Mouse (Mus musculus) limb, embryonic 13.5 days (tissue): ENCODE measurements at regions not wholly inside any gene's neighbourhood (a gene's known extent, or its start where the extent isn't known, plus 50 kb on each side); places are given as distances from the start of the nearest gene placed in this dataset.
"Not testable (repeated sequence)": the region's sequence is repeated elsewhere in the genome, so short reads cannot be mapped to it uniquely, and the experiment has no call there.

Experiments used
- ATAC-seq: fragments of 200-750 bp; cut with Nextera tagmentation; 2 replicates; pipeline ENCODE4 v1.8.0; 2017; ENCODE audit warnings: low read depth, moderate number of reproducible peaks, moderate TSS enrichment; ENCODE audit not compliant: low FRiP score
- H3K27ac ChIP-seq: fragments of 300-500 bp; sonication (generic); 2 replicates; pipeline ENCODE4 v1.5.1; 2015; ENCODE audit warnings: inconsistent platforms, mild to moderate bottlenecking, moderate library complexity
- H3K27me3 ChIP-seq: fragments of 300-500 bp; sonication (generic); 2 replicates; pipeline ENCODE4 v1.6.1; 2015; ENCODE audit warnings: mild to moderate bottlenecking, inconsistent platforms
- H3K36me3 ChIP-seq: fragments of 300-500 bp; sonication (generic); 2 replicates; pipeline ENCODE4 v1.6.1; 2015; ENCODE audit warnings: inconsistent platforms, mild to moderate bottlenecking, moderate library complexity
- H3K4me1 ChIP-seq: fragments of 300-500 bp; sonication (generic); 2 replicates; pipeline ENCODE4 v1.6.1; 2015; ENCODE audit warnings: inconsistent platforms
- H3K4me2 ChIP-seq: fragments of 300-500 bp; sonication (generic); replicated peaks from 2 replicates; pipeline ENCODE4 v1.6.1; 2015; ENCODE audit warnings: inconsistent platforms, mild to moderate bottlenecking, moderate library complexity
- H3K4me3 ChIP-seq: fragments of 300-500 bp; sonication (generic); 2 replicates; pipeline ENCODE4 v1.5.1; 2015; ENCODE audit warnings: moderate library complexity, mild to moderate bottlenecking, inconsistent platforms
- H3K9ac ChIP-seq: fragments of 300-500 bp; sonication (generic); 2 replicates; pipeline ENCODE4 v1.6.1; 2015; ENCODE audit warnings: mild to moderate bottlenecking, inconsistent platforms
- H3K9me3 ChIP-seq: fragments of 300-500 bp; sonication (generic); 2 replicates; pipeline ENCODE4 v1.6.1; 2016; ENCODE audit warnings: inconsistent platforms
- WGBS: fragments of 180-500 bp; shearing (Covaris S2); methylation state at CpG from one replicate; pipeline ENCODE4 v1.1.7; 2015; 5-methylcytosine and 5-hydroxymethylcytosine counted together

DNA sequence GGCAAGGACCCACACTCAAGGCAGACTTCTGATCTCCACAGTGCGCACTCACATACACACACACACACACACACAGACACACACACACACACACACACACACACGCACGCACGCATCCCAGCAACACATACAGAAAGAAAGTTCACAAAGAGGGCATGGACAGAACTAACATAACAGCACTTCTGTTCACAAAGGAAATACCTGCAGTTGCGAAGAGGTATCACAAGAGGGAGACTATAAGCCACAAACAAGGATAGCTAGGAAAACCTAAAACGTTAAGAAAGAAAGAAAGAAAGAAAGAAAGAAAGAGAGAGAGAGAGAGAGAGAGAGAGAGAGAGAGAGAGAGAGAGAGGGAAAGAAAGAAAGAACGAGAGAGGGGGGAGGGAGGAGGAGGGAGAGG, 336.9 kb downstream of the Rapgef2 start:
- not testable (repeated sequence) for H3K36me3 ChIP-seq, ATAC-seq, H3K27me3 ChIP-seq, H3K4me3 ChIP-seq, H3K9me3 ChIP-seq, H3K27ac ChIP-seq, H3K4me2 ChIP-seq, H3K9ac ChIP-seq, H3K4me1 ChIP-seq
- WGBS: 76% methylated on average over 6 of the region's 7 CpGs

DNA sequence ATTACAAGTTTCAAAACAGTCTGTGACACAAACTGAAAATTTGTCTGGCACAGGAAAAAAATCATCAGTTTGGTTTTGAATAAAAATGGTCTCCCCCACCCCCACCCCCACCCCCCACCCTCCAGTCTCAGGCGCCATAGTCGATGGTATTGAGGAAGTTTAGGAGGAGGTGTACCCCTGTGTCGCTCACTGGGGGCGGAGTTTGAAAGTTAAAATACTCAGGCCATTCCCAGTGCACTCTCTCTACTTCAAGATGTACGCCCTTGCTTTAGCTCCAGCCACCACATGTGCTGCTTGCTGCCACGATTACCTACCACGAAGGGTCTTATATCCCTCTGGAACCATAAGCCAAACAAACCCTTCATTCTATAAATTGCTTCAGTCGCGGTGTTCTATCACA, 337.6 kb downstream of the Rapgef2 start:
- no peak overlapping the region for H3K4me3 ChIP-seq
- no peaks in the 10 kb centered on the region for H3K36me3 ChIP-seq
- no peaks in the 10 kb centered on the region for H3K9me3 ChIP-seq
- 82% methylated on average over 9 of the region's 9 CpGs for WGBS
- ATAC-seq: no peak
- H3K9ac ChIP-seq: no peak overlapping the region
- H3K27me3 ChIP-seq: no peaks in the 10 kb centered on the region
- no peaks in the 10 kb centered on the region for H3K4me1 ChIP-seq
- no peak overlapping the region for H3K4me2 ChIP-seq
- no peak overlapping the region for H3K27ac ChIP-seq

DNA sequence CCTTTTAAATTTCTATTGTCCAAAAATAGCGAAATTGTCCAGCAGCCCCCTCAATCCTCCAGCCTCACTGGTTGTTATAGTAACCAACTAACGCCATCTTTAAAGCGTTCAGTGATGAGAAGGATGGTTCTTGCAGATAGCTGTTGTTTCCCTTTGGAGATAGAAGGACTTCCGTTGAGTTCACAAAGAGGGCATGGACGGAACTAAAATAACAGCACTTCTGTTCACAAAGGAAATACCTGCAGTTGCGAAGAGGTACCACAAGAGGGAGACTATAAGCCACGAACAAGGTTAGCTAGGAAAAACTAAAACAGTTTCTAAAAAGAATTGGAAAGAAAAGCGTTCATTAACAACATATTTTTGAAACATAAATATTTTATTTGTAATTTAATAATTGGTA, 338.1 kb downstream of the Rapgef2 start:
- no peak overlapping the region for H3K4me2 ChIP-seq
- H3K27me3 ChIP-seq: no peaks in the 10 kb centered on the region
- WGBS: 35% methylated on average over 8 of the region's 8 CpGs
- H3K9me3 ChIP-seq: no peaks in the 10 kb centered on the region
- H3K36me3 ChIP-seq: no peaks in the 10 kb centered on the region
- no peaks in the 10 kb centered on the region for H3K4me1 ChIP-seq
- no peak overlapping the region for H3K27ac ChIP-seq
- H3K9ac ChIP-seq: no peak overlapping the region
- no peak overlapping the region for H3K4me3 ChIP-seq
- ATAC-seq: no peak

GRCm38 (mm10) chr3:78947183-78947582, 339.1 kb downstream of the Rapgef2 start:
- H3K9ac ChIP-seq: no peak overlapping the region
- H3K4me1 ChIP-seq: no peaks in the 10 kb centered on the region
- 90% methylated on average over 9 of the region's 9 CpGs for WGBS
- no peak overlapping the region for H3K4me2 ChIP-seq
- no peak overlapping the region for H3K4me3 ChIP-seq
- H3K27me3 ChIP-seq: no peaks in the 10 kb centered on the region
- no peak overlapping the region for H3K27ac ChIP-seq
- ATAC-seq: no peak
- no peaks in the 10 kb centered on the region for H3K36me3 ChIP-seq
- no peaks in the 10 kb centered on the region for H3K9me3 ChIP-seq

- 80% methylated on average over 8 of the region's 8 CpGs for WGBS
- no peaks in the 10 kb centered on the region for H3K27me3 ChIP-seq
- H3K27ac ChIP-seq: no peak overlapping the region
- H3K9me3 ChIP-seq: no peaks in the 10 kb centered on the region
- H3K4me1 ChIP-seq: no peaks in the 10 kb centered on the region
- no peak overlapping the region for H3K9ac ChIP-seq
- H3K4me2 ChIP-seq: no peak overlapping the region
- no peak for ATAC-seq
- no peaks in the 10 kb centered on the region for H3K36me3 ChIP-seq
- no peak overlapping the region for H3K4me3 ChIP-seq
These were observed 342.1 kb downstream of the Rapgef2 start for GRCm38 (mm10) chr3:78944185-78944584.

DNA sequence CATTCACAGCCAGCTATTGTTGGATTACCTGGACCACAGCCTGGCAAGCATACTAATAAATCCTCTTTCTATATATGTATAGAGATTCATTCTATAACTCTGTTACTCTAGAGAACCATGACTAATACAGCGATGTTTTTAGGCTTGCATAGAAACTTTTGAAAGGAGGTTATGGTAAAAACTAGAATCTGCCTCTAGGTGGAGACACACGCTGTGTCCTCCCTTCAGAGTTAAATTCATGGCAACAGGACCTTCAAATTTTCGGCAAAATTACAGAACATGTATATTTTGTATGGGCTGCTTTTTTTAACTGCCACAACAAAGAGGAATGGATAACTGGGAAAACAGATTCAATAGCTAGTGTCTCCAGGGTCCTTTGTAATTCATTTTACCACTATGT, 353.3 kb downstream of the Rapgef2 start:
- no peak overlapping the region for H3K4me3 ChIP-seq
- H3K9ac ChIP-seq: no peak overlapping the region
- no peak overlapping the region for H3K27ac ChIP-seq
- no peak overlapping the region for H3K4me2 ChIP-seq
- 86% methylated on average over 3 of the region's 3 CpGs for WGBS
- no peak for ATAC-seq
- no peaks in the 10 kb centered on the region for H3K36me3 ChIP-seq
- H3K9me3 ChIP-seq: no peaks in the 10 kb centered on the region
- no peaks in the 10 kb centered on the region for H3K27me3 ChIP-seq
- H3K4me1 ChIP-seq: no peaks in the 10 kb centered on the region

DNA sequence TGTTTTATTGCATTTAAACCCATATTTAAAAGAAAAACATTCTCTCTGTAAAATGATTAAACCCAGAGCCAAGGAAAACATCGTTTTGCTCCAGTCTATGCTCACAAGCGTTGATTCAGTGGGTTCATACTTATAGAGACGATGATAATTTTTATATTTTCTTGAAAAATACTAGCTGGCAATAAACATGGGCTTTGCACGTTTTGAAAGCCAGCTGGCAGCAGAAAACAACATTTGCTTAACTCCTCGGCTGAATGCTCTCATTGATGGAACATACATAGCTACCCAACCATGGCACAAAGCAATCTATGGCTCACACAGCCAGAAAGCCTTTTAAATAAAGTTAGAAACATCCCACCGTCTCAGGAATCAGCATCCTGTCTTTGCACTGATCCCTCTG, 366.5 kb downstream of the Rapgef2 start:
- Histone ChIP-seq H3K27me3 (0 out of 2 replicates have a peak, but pooled peaks cover 4% of the 10 kb centered on the region), H3K9ac (no peak overlapping the region), H3K27ac (no peak overlapping the region), H3K4me1 (peaks cover 3% of the 10 kb centered on the region; the same call in 1 of the 2 replicates), H3K4me3 (no peak overlapping the region), H3K9me3 (no peaks in the 10 kb centered on the region), H3K4me2 (peak overlapping the region; percentile 58), H3K36me3 (no peaks in the 10 kb centered on the region)
- ATAC-seq: peak; percentile 15; the same call in 1 of the 2 replicates
- 49% methylated on average over 6 of the region's 6 CpGs for WGBS

- Histone ChIP-seq H3K4me2 (peak overlapping the region; percentile 58), H3K27ac (no peak overlapping the region), H3K27me3 (0 out of 2 replicates have a peak, but pooled peaks cover 4% of the 10 kb centered on the region), H3K36me3 (no peaks in the 10 kb centered on the region), H3K9ac (0 out of 2 replicates have a peak overlapping the region, but pooled peaks have one; percentile 35), H3K9me3 (no peaks in the 10 kb centered on the region), H3K4me3 (peak overlapping the region; percentile 22; the same call in 1 of the 2 replicates), H3K4me1 (peaks cover 3% of the 10 kb centered on the region; the same call in 1 of the 2 replicates)
- WGBS: 19% methylated on average over 12 of the region's 12 CpGs
- ATAC-seq: peak; percentile 57; the same call in 1 of the 2 replicates
These were observed 366.9 kb downstream of the Rapgef2 start for GRCm38 (mm10) chr3:78919407-78919806.

- ATAC-seq: no peak
- no peaks in the 10 kb centered on the region for H3K36me3 ChIP-seq
- WGBS: 46% methylated on average over 1 of the region's 1 CpGs
- H3K4me1 ChIP-seq: no peaks in the 10 kb centered on the region
- no peak overlapping the region for H3K9ac ChIP-seq
- H3K4me2 ChIP-seq: no peak overlapping the region
- H3K27me3 ChIP-seq: no peaks in the 10 kb centered on the region
- H3K4me3 ChIP-seq: no peak overlapping the region
- H3K27ac ChIP-seq: no peak overlapping the region
- H3K9me3 ChIP-seq: no peaks in the 10 kb centered on the region
These were observed 378.0 kb downstream of the Rapgef2 start for GRCm38 (mm10) chr3:78908196-78908844.

DNA sequence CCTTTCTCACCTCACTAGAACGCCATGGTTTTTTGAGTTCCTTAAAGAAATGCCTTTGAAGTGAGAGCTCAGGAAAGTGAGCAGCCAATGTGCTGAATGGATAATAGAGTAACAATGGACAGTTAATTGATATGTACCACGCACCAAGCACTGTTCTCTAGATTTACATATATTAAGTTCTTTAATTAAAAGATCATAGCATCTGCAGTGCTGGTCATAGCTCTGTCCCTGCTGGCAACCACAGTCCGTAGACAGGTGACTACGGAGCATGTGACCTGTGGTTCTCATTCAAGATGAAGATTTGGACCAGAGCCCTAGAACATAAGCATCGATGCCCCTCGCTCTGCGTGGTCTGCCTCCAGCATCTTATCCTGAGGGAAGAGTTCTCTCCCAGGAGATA, 378.5 kb downstream of the Rapgef2 start:
- Histone ChIP-seq H3K36me3 (no peaks in the 10 kb centered on the region), H3K27me3 (no peaks in the 10 kb centered on the region), H3K27ac (no peak overlapping the region), H3K4me2 (no peak overlapping the region), H3K4me3 (no peak overlapping the region), H3K9me3 (no peaks in the 10 kb centered on the region), H3K9ac (no peak overlapping the region), H3K4me1 (no peaks in the 10 kb centered on the region)
- WGBS: 89% methylated on average over 7 of the region's 7 CpGs
- no peak for ATAC-seq

DNA sequence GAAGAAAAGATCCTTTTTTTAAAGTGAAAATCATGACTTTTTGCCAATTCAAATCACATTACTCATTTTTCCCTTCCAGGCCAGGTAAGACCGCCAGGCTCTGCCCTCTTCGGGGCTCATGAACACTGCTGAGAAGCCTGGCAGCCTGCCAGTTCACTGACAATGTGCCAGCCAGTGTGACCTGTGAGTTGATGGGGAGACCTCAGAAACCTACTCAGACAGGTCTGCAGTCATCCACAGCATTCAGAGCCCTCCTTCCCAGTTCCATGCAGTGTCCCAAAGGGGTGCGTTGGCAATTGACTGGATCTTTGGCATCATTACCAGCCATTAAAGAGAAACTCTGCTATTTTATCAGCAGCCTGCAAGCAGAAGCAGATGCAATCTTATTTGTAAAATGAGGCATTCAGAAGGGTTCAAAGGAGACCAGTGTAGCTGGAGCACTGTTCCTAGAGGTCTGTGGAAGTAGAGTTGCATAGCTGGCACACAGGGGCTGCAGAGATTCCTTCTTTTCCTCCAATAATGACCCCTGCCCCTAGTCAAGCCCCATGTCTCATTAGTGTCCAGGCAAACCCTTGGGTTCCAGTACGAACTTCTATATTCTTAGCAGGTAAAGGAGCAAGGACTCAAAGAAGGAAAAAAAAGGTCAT, 384.4 kb downstream of the Rapgef2 start:
- no peaks in the 10 kb centered on the region for H3K36me3 ChIP-seq
- no peaks in the 10 kb centered on the region for H3K9me3 ChIP-seq
- H3K9ac ChIP-seq: no peak overlapping the region
- 0 out of 2 replicates have a peak overlapping the region, but pooled peaks have one; percentile 10 for H3K27ac ChIP-seq
- 53% methylated on average over 4 of the region's 4 CpGs for WGBS
- ATAC-seq: peak; percentile 79
- H3K4me1 ChIP-seq: peaks cover 10% of the 10 kb centered on the region
- H3K4me3 ChIP-seq: no peak overlapping the region
- no peaks in the 10 kb centered on the region for H3K27me3 ChIP-seq
- no peak overlapping the region for H3K4me2 ChIP-seq

DNA sequence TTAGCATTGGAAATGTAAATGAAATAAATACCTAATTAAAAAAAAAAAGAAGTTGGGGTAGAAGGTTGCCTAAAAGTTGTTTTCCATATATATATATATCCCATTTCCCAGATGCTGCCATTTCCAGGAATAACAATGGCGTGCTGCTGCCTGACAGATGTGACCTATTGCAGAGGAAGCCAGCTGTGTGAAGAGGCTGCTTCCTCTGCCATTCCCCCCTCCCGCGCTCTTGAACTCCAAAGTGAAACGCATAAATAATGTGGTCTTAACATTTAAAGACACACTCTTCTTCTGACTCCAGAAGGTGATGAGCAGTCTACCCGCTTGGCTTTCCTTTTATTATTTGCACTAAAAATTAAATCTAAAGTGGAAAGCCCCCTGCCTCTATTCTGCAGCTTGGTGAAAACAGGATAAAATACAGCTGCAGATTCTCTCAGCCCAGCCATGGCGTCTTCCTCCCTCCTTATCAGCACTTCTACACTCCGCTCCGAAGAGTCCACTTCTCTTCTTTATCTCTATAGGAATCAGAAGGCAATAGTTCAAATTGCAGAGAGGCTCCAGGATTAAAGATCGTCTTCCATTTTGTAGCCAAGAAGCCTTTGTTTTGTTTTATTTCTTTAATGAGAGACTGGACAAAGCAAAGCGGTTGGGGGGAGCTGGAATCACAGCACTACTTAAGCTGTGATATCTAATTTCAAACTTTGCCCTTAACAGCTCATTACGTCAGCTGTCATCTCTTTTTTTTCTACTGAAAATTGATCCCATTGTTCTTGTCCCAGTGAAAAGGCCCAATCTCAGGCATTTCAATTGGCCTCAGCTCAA, 385.1 kb downstream of the Rapgef2 start:
- ATAC-seq: peak; percentile 60
- H3K9me3 ChIP-seq: no peaks in the 10 kb centered on the region
- WGBS: 45% methylated on average over 11 of the region's 11 CpGs

More for the DNA sequence above, 385.1 kb downstream of the Rapgef2 start:
- H3K36me3 ChIP-seq: no peaks in the 10 kb centered on the region
- H3K4me1 ChIP-seq: peaks cover 10% of the 10 kb centered on the region
- no peaks in the 10 kb centered on the region for H3K27me3 ChIP-seq
- no peak overlapping the region for H3K4me3 ChIP-seq
- H3K4me2 ChIP-seq: 0 out of 2 replicates have a peak overlapping the region, but pooled peaks have one; percentile 2
- no peak overlapping the region for H3K27ac ChIP-seq
- H3K9ac ChIP-seq: no peak overlapping the region
